ENCODE assay signal across 16 mouse cellular contexts in genomic region chr13:98651228-98651977, GRCm38 (mm10). TPM values are rescaled to one million over a fixed set of nuclear protein-coding genes. Genes with fewer than 3 reads are reported as not detected.
DNase-seq lines count a peak whose midpoint lies in the region; ATAC-seq and TF ChIP-seq lines count a peak whose summit lies in the region.
"Had no signal": no experiment of that assay in that cellular context is flagged by ENCODE, and none has a peak within 500 bp of the region (broad histone marks: within the 10 kb centered on the region; RNA-seq: fewer than 3 reads in every experiment).

No protein-coding gene starts in this region.

- H3K4me3 ChIP-seq in intestine, postnatal 0 days (ENCODE audit: low read depth, low read length) = no peak overlapping the region
- no peak overlapping the region for H3K4me3 ChIP-seq in lung, postnatal 0 days (ENCODE audit: low read depth, low read length)
- H3K4me3 ChIP-seq: hindbrain, embryonic 15.5 days; limb, embryonic 15.5 days had no signal

- H3K4me1 ChIP-seq in intestine, postnatal 0 days (replicated peaks; ENCODE audit: control insufficient read depth, insufficient read depth, low read length) = 0 out of 2 replicates have a peak, but pooled peaks cover 2% of the 10 kb centered on the region
- H3K4me1 ChIP-seq in lung, postnatal 0 days (ENCODE audit: insufficient read depth, low read depth, low read length) = peaks cover 7% of the 10 kb centered on the region; the same call in 1 of the 2 replicates

- no peaks in the 10 kb centered on the region for H3K9me3 ChIP-seq in intestine, postnatal 0 days (ENCODE audit: control insufficient read depth)
- H3K9me3 ChIP-seq in lung, postnatal 0 days (ENCODE audit: low read length) = no peaks in the 10 kb centered on the region
- H3K9me3 ChIP-seq: hindbrain, embryonic 15.5 days; limb, embryonic 15.5 days had no signal

- no peak overlapping the region for H3K27ac ChIP-seq in intestine, postnatal 0 days (ENCODE audit: low read depth, low read length)
- H3K27ac ChIP-seq in lung, postnatal 0 days (ENCODE audit: low read length) = 0 out of 2 replicates have a peak overlapping the region, but pooled peaks have one; percentile 33
- H3K27ac ChIP-seq: hindbrain, embryonic 15.5 days; limb, embryonic 15.5 days had no signal

- TF ChIP-seq CTCF in intestine, postnatal 0 days (IDR thresholded peaks at IDR 0.05; ENCODE audit: low read depth) = no peak
- no peak for TF ChIP-seq CTCF in lung, postnatal 0 days (IDR thresholded peaks at IDR 0.05)

- TF ChIP-seq EP300 in lung, postnatal 0 days (IDR thresholded peaks at IDR 0.05) = 0 out of 2 replicates have a peak, but pooled peaks have one; percentile 13

- peak; percentile 4 for DNase-seq in A20 (ENCODE audit: low read depth, low spot score)
- peak; percentile 60 for DNase-seq in NIH3T3 (ENCODE audit: low read depth)
- DNase-seq in lung, postnatal 0 days (ENCODE audit: low spot score) = peak; percentile 83
- no peak for DNase-seq in left cerebral cortex, postnatal 25 days (ENCODE audit: low spot score in 2 of 2)
- DNase-seq in frontal cortex, postnatal 25 days (ENCODE audit: low spot score in 2 of 2) = no peak
- DNase-seq in c-Kit-positive CD71-positive TER-119-positive erythroid progenitor cells, embryonic 14.5 days (ENCODE audit: low spot score) = no peak
- DNase-seq: adrenal gland, postnatal 14 days; cerebellum, adult 11 months; embryo, embryonic 11 days; gastrocnemius, postnatal 25 days; layer of hippocampus, postnatal 36 days had no signal

- 36% methylated on average over 17 of the region's 17 CpGs for WGBS in intestine, postnatal 0 days
- 47% methylated on average over 17 of the region's 17 CpGs for WGBS in lung, postnatal 0 days

- no peak overlapping the region for H3K9ac ChIP-seq in intestine, postnatal 0 days (ENCODE audit: low read depth, low read length)
- H3K9ac ChIP-seq in lung, postnatal 0 days (replicated peaks; ENCODE audit: low read depth) = no peak overlapping the region
- H3K9ac ChIP-seq: hindbrain, embryonic 15.5 days; limb, embryonic 15.5 days had no signal

- intact Hi-C loops in left cerebral cortex, postnatal 25 days (cut with DNase I) = no loop called here

- H3K27me3 ChIP-seq in intestine, postnatal 0 days (replicated peaks; ENCODE audit: control insufficient read depth, insufficient read depth, low read length) = no peaks in the 10 kb centered on the region
- H3K27me3 ChIP-seq in lung, postnatal 0 days (replicated peaks; ENCODE audit: insufficient read depth, low read length) = no peaks in the 10 kb centered on the region
- H3K27me3 ChIP-seq: hindbrain, embryonic 15.5 days; limb, embryonic 15.5 days had no signal

- 0 out of 2 replicates have a peak overlapping the region, but pooled peaks have one; percentile 13 for H3K4me2 ChIP-seq in intestine, postnatal 0 days (replicated peaks; ENCODE audit: low read depth)
- no peak overlapping the region for H3K4me2 ChIP-seq in lung, postnatal 0 days (replicated peaks; ENCODE audit: low read depth, low read length)
- H3K4me2 ChIP-seq: hindbrain, embryonic 15.5 days; limb, embryonic 15.5 days had no signal

- ATAC-seq in intestine, postnatal 0 days = peak; percentile 77
- ATAC-seq in lung, postnatal 0 days = peak; percentile 57
- no peak for ATAC-seq in granulocyte monocyte progenitor cell, adult 5-6 weeks (replicated peaks; ENCODE audit: poor library complexity, severe bottlenecking)

- H3K36me3 ChIP-seq in intestine, postnatal 0 days (ENCODE audit: control insufficient read depth, insufficient read depth) = no peaks in the 10 kb centered on the region
- H3K36me3 ChIP-seq in lung, postnatal 0 days (ENCODE audit: insufficient read depth, low read length) = no peaks in the 10 kb centered on the region
- H3K36me3 ChIP-seq: hindbrain, embryonic 15.5 days; limb, embryonic 15.5 days had no signal

RNA-seq across cellular contexts. Expression of gene Tmem174, which starts 14.2 kb away (rescaled TPM):
- 0.21 and 0.34 TPM in 2 replicates for polyA plus RNA-seq in intestine, postnatal 0 days (2015; fragmentation: Nextera tagmentation; extraction: Ambion mirVana)
- polyA plus RNA-seq in lung, postnatal 0 days (2015; fragmentation: Nextera tagmentation; extraction: Ambion mirVana) = 0.05 TPM in 1 of 2 replicates, not detected in the other
- total RNA-seq in left cerebral cortex, postnatal 25 days (2021) = under 1 TPM in 1 of 2 experiments, not detected in 1; 0.23 TPM
- total RNA-seq in granulocyte monocyte progenitor cell, adult 5-6 weeks (2014; fragmentation: Nextera tagmentation) = not detected in 2 replicates
- total RNA-seq in granulocyte monocyte progenitor cell, adult 5-6 weeks (2017) = not detected in 2 replicates
- total RNA-seq: adrenal gland, postnatal 14 days; gastrocnemius, postnatal 25 days; megakaryocyte-erythroid progenitor cell, adult 5-6 weeks had no signal
- polyA plus RNA-seq: hindbrain, embryonic 15.5 days; limb, embryonic 15.5 days had no signal

RNA-seq across cellular contexts. Expression of gene Tmem171, which starts 43.2 kb away (rescaled TPM):
- polyA plus RNA-seq in intestine, postnatal 0 days (2015; fragmentation: Nextera tagmentation; extraction: Ambion mirVana) = 48.6 and 56.7 TPM in 2 replicates
- 20.1 and 22.1 TPM in 2 replicates for polyA plus RNA-seq in lung, postnatal 0 days (2015; fragmentation: Nextera tagmentation; extraction: Ambion mirVana)
- total RNA-seq in left cerebral cortex, postnatal 25 days (2021) = not detected
- total RNA-seq in granulocyte monocyte progenitor cell, adult 5-6 weeks (2014; fragmentation: Nextera tagmentation) = not detected in 2 replicates
- not detected in 2 replicates for total RNA-seq in granulocyte monocyte progenitor cell, adult 5-6 weeks (2017)
- total RNA-seq: megakaryocyte-erythroid progenitor cell, adult 5-6 weeks had no signal
- polyA plus RNA-seq: hindbrain, embryonic 15.5 days had no signal

Comparison
In these comparisons a context has a peak if more than half of its experiments do, and no peak if none do; other contexts are left out.
1. DNase-seq: peak in A20 (single experiment), NIH3T3 (single experiment) and lung, postnatal 0 days (single experiment); none in left cerebral cortex, postnatal 25 days (0 of 2), frontal cortex, postnatal 25 days (0 of 2) and c-Kit-positive CD71-positive TER-119-positive erythroid progenitor cells, embryonic 14.5 days (single experiment).